23 mouse cellular contexts compared by ENCODE assay signal in the genomic region with DNA sequence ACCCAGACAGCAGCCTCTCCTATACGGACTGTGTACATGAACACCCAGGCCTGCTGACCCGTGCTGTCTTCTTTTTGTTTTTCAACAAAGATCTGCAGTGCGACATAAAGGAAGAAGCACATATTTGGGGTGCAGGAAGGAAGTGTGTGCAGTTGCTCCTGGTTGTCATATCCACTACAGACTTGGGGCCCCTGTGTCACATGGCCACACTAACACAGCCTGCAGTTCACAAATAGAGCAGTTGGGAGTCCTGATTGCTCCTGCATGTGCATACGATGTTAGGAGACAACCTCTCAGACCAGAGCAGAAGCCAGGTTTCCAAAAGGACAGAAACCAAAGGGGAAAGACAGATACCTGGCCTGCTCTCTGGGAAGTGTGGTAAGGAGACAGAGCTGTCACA. TPM values are rescaled to one million over a fixed set of nuclear protein-coding genes. Genes with fewer than 3 reads are reported as not detected.
DNase-seq lines count a peak whose midpoint lies in the region; ATAC-seq lines count a peak whose summit lies in the region.
"Had no signal": no experiment of that assay in that cellular context is flagged by ENCODE, and none has a peak within 500 bp of the region (broad histone marks: within the 10 kb centered on the region; RNA-seq: fewer than 3 reads in every experiment).

No protein-coding gene starts in this region.

- H3K4me3 ChIP-seq in megakaryocyte, embryonic 14.5 days (replicated peaks): peak overlapping the region; percentile 12
- H3K4me3 ChIP-seq: forebrain, embryonic 12.5 days; heart, adult 2 months; hindbrain, embryonic 10.5 days; limb, embryonic 13.5 days; liver, embryonic 13.5 days; stomach, embryonic 15.5 days had no signal

- peaks cover 10% of the 10 kb centered on the region for H3K4me1 ChIP-seq in megakaryocyte, embryonic 14.5 days
- H3K4me1 ChIP-seq: forebrain, embryonic 12.5 days; hindbrain, embryonic 10.5 days; limb, embryonic 13.5 days; liver, embryonic 13.5 days; stomach, embryonic 15.5 days had no signal

- intact Hi-C loops in left cerebral cortex, postnatal 14 days (cut with DNase I): no loop called here

- peaks cover 6% of the 10 kb centered on the region for H3K27me3 ChIP-seq in megakaryocyte, embryonic 14.5 days (replicated peaks)
- H3K27me3 ChIP-seq: forebrain, embryonic 12.5 days; limb, embryonic 13.5 days; liver, embryonic 13.5 days; stomach, embryonic 15.5 days had no signal

- no peak for ATAC-seq in megakaryocyte, adult 5-6 weeks (ENCODE audit: poor library complexity, severe bottlenecking)
- ATAC-seq: hindbrain, postnatal 0 days; midbrain, embryonic 16.5 days had no signal

- DNase-seq in induced T-regulatory cell, adult 2 months (ENCODE audit: low read depth): peak; percentile 18
- DNase-seq in thymus, postnatal 10 days (ENCODE audit: low spot score in 2 of 2): peak; percentile 17 to 29
- DNase-seq in left cerebral cortex, adult 9 months (ENCODE audit: low spot score in 2 of 2): no peak
- no peak for DNase-seq in left cerebral cortex, postnatal 14 days (ENCODE audit: low spot score in 2 of 2)
- no peak for DNase-seq in right cerebral cortex, postnatal 14 days
- DNase-seq: adrenal gland, postnatal 14 days; cerebellum, adult 11-12 months; cerebellum, postnatal 25 days; gastrocnemius, postnatal 10 days; heart, adult 2 months; kidney, adult 18-20 months; kidney, postnatal 36 days; layer of hippocampus, adult 9-11 months; liver, embryonic 13.5 days; lung, embryonic 14.5 days had no signal

- H3K9me3 ChIP-seq in megakaryocyte, embryonic 14.5 days: peaks cover 24% of the 10 kb centered on the region
- H3K9me3 ChIP-seq: limb, embryonic 13.5 days; liver, embryonic 13.5 days; stomach, embryonic 15.5 days had no signal

- no peaks in the 10 kb centered on the region for H3K36me3 ChIP-seq in megakaryocyte, embryonic 14.5 days (replicated peaks; ENCODE audit: low read length)
- H3K36me3 ChIP-seq: forebrain, embryonic 12.5 days; hindbrain, embryonic 10.5 days; limb, embryonic 13.5 days; liver, embryonic 13.5 days; stomach, embryonic 15.5 days had no signal

RNA-seq across cellular contexts. Expression of a gene that starts 46.5 kb away (rescaled TPM):
- 1.7 and 1.8 TPM in 2 replicates for polyA plus RNA-seq in megakaryocyte, embryonic 14.5 days (2012; ENCODE audit: insufficient read depth, low replicate concordance)
- 2.5 and 3.7 TPM in 2 replicates for total RNA-seq in megakaryocyte, adult 5-6 weeks (2015)
- total RNA-seq in megakaryocyte, adult 5-6 weeks (2017): 3.9 and 5.2 TPM in 2 replicates
- 10 to 100 TPM; 25.0 to 29.7 TPM for total RNA-seq in left cerebral cortex, postnatal 14 days (2021)

Comparison
In these comparisons a context has a peak if more than half of its experiments do, and no peak if none do; other contexts are left out.
1. DNase-seq: peak in induced T-regulatory cell, adult 2 months (single experiment) and thymus, postnatal 10 days (2 of 2); none in left cerebral cortex, adult 9 months (0 of 2), left cerebral cortex, postnatal 14 days (0 of 2) and right cerebral cortex, postnatal 14 days (single experiment).
2. RNA of a gene that starts 46.5 kb away (total RNA-seq): 25.0 to 29.7 TPM in left cerebral cortex, postnatal 14 days; 2.5 to 5.2 TPM in megakaryocyte, adult 5-6 weeks; every median in the first group is over 4 times any median in the second.